Mouse (Mus musculus): ENCODE measurements around the gene Apobr.
A peak's percentile ranks its signal among the peaks of the same experiment; 100 is the strongest.

Apobr gene

GRCm38 (mm10) chr7:126584506-126584977, at the start of gene Apobr:
Gene Apobr (plus strand): TSS chr7:126584942.
- DNase-seq, result no peak

GRCm38 (mm10) chr7:126535766-126536165, 49.0 kb upstream of the Apobr start:
- DNase-seq, result peak; percentile 29

GRCm38 (mm10) chr7:126536466-126536865, 48.3 kb upstream of the Apobr start:
- no peak for DNase-seq

- DNase-seq, result no peak
Measured at GRCm38 (mm10) chr7:126537820-126538585, 46.7 kb upstream of the Apobr start.

- no peak for DNase-seq
Measured at GRCm38 (mm10) chr7:126541661-126542060, 43.1 kb upstream of the Apobr start.

GRCm38 (mm10) chr7:126545631-126546030, 39.1 kb upstream of the Apobr start:
- no peak for DNase-seq

GRCm38 (mm10) chr7:126554796-126555195, 29.9 kb upstream of the Apobr start:
- no peak for DNase-seq

- no peak for DNase-seq
Measured at GRCm38 (mm10) chr7:126556635-126557034, 28.1 kb upstream of the Apobr start.

GRCm38 (mm10) chr7:126565693-126566092, 19.0 kb upstream of the Apobr start:
- DNase-seq, result no peak

- peak; percentile 90 for DNase-seq
Measured at GRCm38 (mm10) chr7:126566094-126566765, 18.5 kb upstream of the Apobr start, which contains the start of gene Eif3c. Gene Eif3c (minus strand): TSS chr7:126566411.

- DNase-seq, result peak; percentile 73
Measured at GRCm38 (mm10) chr7:126576946-126577345, 7.8 kb upstream of the Apobr start.

GRCm38 (mm10) chr7:126579172-126579571, 5.6 kb upstream of the Apobr start:
- peak; percentile 80 for DNase-seq

GRCm38 (mm10) chr7:126581661-126582060, 3.1 kb upstream of the Apobr start:
- no peak for DNase-seq

GRCm38 (mm10) chr7:126582759-126583158, 2.0 kb upstream of the Apobr start:
- no peak for DNase-seq

GRCm38 (mm10) chr7:126583251-126583709, 1.5 kb upstream of the Apobr start:
- peak; percentile 91 for DNase-seq

- no peak for DNase-seq
Measured at GRCm38 (mm10) chr7:126583761-126584160, 981 bp upstream of the Apobr start.

GRCm38 (mm10) chr7:126585717-126586116, 975 bp downstream of the Apobr start, which contains the start of gene Cln3:
Gene Cln3 (minus strand): TSS chr7:126585817.
- no peak for DNase-seq

GRCm38 (mm10) chr7:126586839-126587238, 2.1 kb downstream of the Apobr start:
- peak; percentile 65 for DNase-seq

- DNase-seq, result no peak
Measured at GRCm38 (mm10) chr7:126587779-126588178, 3.0 kb downstream of the Apobr start.

GRCm38 (mm10) chr7:126594862-126595561, 10.3 kb downstream of the Apobr start, which contains the start of gene Il27:
Gene Il27 (minus strand): TSS chr7:126594941.
- no peak for DNase-seq

GRCm38 (mm10) chr7:126595890-126596289, 11.1 kb downstream of the Apobr start:
- no peak for DNase-seq

GRCm38 (mm10) chr7:126596414-126596813, 11.7 kb downstream of the Apobr start:
- no peak for DNase-seq

- no peak for DNase-seq
Measured at GRCm38 (mm10) chr7:126598919-126599318, 14.2 kb downstream of the Apobr start.
